Mouse (Mus musculus) liver, embryonic 16.5 days (tissue): ENCODE results near the gene Slc25a38. TPM values are rescaled to one million over a fixed set of nuclear protein-coding genes. Genes with fewer than 3 reads are reported as not detected.

ENCODE experiments used
- ATAC-seq: fragments of 200-750 bp; cut with Nextera tagmentation; 2 replicates; pipeline ENCODE4 v1.8.0; 2017; ENCODE audit warnings: low read depth, mild to moderate bottlenecking, moderate number of reproducible peaks, moderate library complexity
- H3K27ac ChIP-seq: fragments of 300-500 bp; sonication (generic); 2 replicates; pipeline ENCODE4 v1.5.1; 2014; ENCODE audit warnings: mild to moderate bottlenecking, low read length
- H3K27me3 ChIP-seq: fragments of 300-500 bp; sonication (generic); 2 replicates; pipeline ENCODE4 v1.6.1; 2014; ENCODE audit warnings: low read depth, low read length, mixed read lengths; ENCODE audit not compliant: control insufficient read depth, insufficient read depth
- H3K36me3 ChIP-seq: fragments of 300-500 bp; sonication (generic); 2 replicates; pipeline ENCODE4 v1.6.1; 2014; ENCODE audit warnings: mild to moderate bottlenecking; ENCODE audit not compliant: control insufficient read depth, insufficient read depth
- H3K4me1 ChIP-seq: fragments of 300-500 bp; sonication (generic); 2 replicates; pipeline ENCODE4 v1.6.1; 2014; ENCODE audit warnings: low read depth, low read length, mixed read lengths; ENCODE audit not compliant: control insufficient read depth
- H3K4me2 ChIP-seq: fragments of 300-500 bp; sonication (generic); 2 replicates; pipeline ENCODE4 v1.6.1; 2014; ENCODE audit warnings: low read depth, low read length, mixed read lengths
- H3K4me3 ChIP-seq: fragments of 300-500 bp; sonication (generic); 2 replicates; pipeline ENCODE4 v1.5.1; 2014; ENCODE audit warnings: low read depth, mild to moderate bottlenecking, low read length
- H3K9ac ChIP-seq: fragments of 300-500 bp; sonication (generic); 2 replicates; pipeline ENCODE4 v1.6.1; 2014; ENCODE audit warnings: low read depth, low read length
- H3K9me3 ChIP-seq: fragments of 300-500 bp; sonication (generic); replicated peaks from 2 replicates; pipeline ENCODE4 v1.6.1; 2016; ENCODE audit warnings: low read length; ENCODE audit not compliant: control insufficient read depth
- whole genome bisulfite sequencing: fragments of 180-500 bp; shearing (Covaris S2); extraction: QIAGEN DNeasy Blood & Tissue Kit; methylation state at CpG from one replicate; pipeline ENCODE4 v1.1.7; 2014; ENCODE audit not compliant: insufficient replicate concordance; 5-methylcytosine and 5-hydroxymethylcytosine counted together
- polyA plus RNA-seq: library from polyadenylated mRNA; unstranded; fragments of >200 nt; fragmentation: Nextera tagmentation; extraction: Ambion mirVana; gene quantifications from 2 replicates; pipeline ENCODE4 v1.2.1, GENCODE M21; 2015

The Slc25a38 gene
- polyA plus RNA-seq = 113 and 118 TPM in 2 replicates

- Histone ChIP-seq H3K4me3 (peak within 1 kb of the TSS; percentile 82), H3K4me2 (peak within 1 kb of the TSS; percentile 87), H3K4me1 (peaks cover 36% of the 10 kb centered on the region), H3K36me3 (no peaks in the 10 kb centered on the region), H3K27ac (peak within 1 kb of the TSS; percentile 99), H3K27me3 (no peaks in the 10 kb centered on the region), H3K9me3 (no peaks in the 10 kb centered on the region), H3K9ac (peak within 1 kb of the TSS; percentile 90)
- ATAC-seq = peak; percentile 82
- WGBS = under 1% methylated on average over 62 of the region's 62 CpGs
Observed at GRCm38 (mm10) chr9:120110211-120111018, at the start of gene Slc25a38. Slc25a38 (plus strand) TSS chr9:120110374.

DNA sequence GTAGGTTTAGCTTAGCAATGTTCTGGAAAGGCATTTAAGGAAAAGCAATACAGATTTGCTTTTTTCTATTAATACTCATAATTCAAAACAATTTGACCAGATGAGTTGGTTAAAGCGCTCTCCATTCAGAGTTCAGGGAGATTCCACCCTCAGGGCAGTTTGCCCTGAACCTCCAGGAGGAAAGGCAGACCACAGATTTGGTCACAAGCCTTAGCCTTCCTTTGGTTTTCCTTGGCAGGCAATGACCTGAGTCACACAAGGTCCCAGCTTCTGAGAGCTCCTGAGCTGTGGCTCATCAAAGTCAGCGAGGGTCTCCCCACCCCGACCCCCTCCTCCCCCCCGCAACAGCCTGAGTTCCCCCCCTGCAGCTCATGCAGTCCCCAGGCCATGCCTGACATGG is 45.9 kb upstream of the Slc25a38 start:
- Histone ChIP-seq H3K9ac (no peak overlapping the region), H3K36me3 (no peaks in the 10 kb centered on the region), H3K27me3 (no peaks in the 10 kb centered on the region), H3K9me3 (no peaks in the 10 kb centered on the region), H3K4me2 (no peak overlapping the region), H3K4me1 (no peaks in the 10 kb centered on the region), H3K4me3 (no peak overlapping the region), H3K27ac (no peak overlapping the region)
- WGBS = 58% methylated on average over 4 of the region's 4 CpGs
- no peak for ATAC-seq

DNA sequence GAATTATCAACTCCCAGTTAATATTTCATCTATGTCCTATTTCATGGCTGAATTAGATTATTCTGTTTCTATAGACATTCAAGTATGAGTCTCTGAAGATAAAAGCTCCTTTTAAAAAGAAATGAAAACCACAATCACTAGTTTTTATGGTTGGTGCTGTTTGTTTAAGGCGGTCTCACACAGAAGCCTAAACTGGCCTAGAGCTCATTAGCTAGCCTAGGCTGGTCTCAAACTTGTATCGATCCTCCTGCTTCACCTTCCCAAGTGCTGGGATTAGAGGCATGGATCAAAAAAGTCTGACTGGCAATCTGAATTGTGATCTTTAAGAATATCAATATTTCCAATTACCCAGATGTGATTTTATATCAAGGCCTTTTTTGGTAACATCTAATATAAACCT is 42.6 kb upstream of the Slc25a38 start:
- Histone ChIP-seq H3K36me3 (no peaks in the 10 kb centered on the region), H3K4me1 (no peaks in the 10 kb centered on the region), H3K9ac (no peak overlapping the region), H3K27me3 (no peaks in the 10 kb centered on the region), H3K4me2 (no peak overlapping the region), H3K27ac (no peak overlapping the region), H3K9me3 (no peaks in the 10 kb centered on the region), H3K4me3 (no peak overlapping the region)
- ATAC-seq = no peak
- WGBS = 61% methylated on average over 2 of the region's 2 CpGs

DNA sequence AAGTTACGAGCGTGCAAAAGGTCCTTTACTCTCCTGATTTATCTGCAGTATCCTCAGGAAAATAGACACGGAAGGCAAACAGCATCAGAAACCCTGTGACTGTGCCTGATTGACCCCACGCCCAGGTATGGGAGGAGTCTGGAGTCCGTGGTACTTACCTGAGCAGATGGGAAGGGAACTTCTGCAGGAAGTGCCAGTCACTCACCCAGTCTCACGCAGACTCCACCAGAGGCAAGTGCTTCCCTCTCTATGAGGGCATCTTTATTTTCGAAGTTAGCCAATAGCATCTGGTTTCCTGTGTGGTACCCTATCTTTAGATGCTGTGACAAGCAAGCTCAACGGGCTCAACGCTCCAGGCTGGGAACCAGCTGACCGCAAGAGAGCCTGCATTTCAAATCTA is 42.1 kb upstream of the Slc25a38 start:
- peak overlapping the region; percentile 46 for H3K27ac ChIP-seq
- H3K9ac ChIP-seq = no peak overlapping the region
- no peak overlapping the region for H3K4me3 ChIP-seq
- ATAC-seq = no peak; the same call in 1 of the 2 replicates
- WGBS = 17% methylated on average over 10 of the region's 10 CpGs
- no peak overlapping the region for H3K4me2 ChIP-seq
- H3K9me3 ChIP-seq = no peaks in the 10 kb centered on the region
- H3K27me3 ChIP-seq = no peaks in the 10 kb centered on the region
- H3K4me1 ChIP-seq = no peaks in the 10 kb centered on the region; the same call in 1 of the 2 replicates
- no peaks in the 10 kb centered on the region for H3K36me3 ChIP-seq

GRCm38 (mm10) chr9:120069779-120070178 is 40.4 kb upstream of the Slc25a38 start, which contains the start of gene Cx3cr1:
Cx3cr1 (minus strand) TSS chr9:120069879.
- Histone ChIP-seq H3K9me3 (no peaks in the 10 kb centered on the region), H3K4me3 (no peak within 1 kb of the TSS), H3K27me3 (no peaks in the 10 kb centered on the region), H3K4me2 (no peak within 1 kb of the TSS), H3K36me3 (no peaks in the 10 kb centered on the region), H3K4me1 (no peaks in the 10 kb centered on the region; the same call in 1 of the 2 replicates), H3K9ac (no peak within 1 kb of the TSS), H3K27ac (no peak within 1 kb of the TSS; the same call in 1 of the 2 replicates)
- no peak for ATAC-seq
- 59% methylated on average over 11 of the region's 11 CpGs for WGBS

DNA sequence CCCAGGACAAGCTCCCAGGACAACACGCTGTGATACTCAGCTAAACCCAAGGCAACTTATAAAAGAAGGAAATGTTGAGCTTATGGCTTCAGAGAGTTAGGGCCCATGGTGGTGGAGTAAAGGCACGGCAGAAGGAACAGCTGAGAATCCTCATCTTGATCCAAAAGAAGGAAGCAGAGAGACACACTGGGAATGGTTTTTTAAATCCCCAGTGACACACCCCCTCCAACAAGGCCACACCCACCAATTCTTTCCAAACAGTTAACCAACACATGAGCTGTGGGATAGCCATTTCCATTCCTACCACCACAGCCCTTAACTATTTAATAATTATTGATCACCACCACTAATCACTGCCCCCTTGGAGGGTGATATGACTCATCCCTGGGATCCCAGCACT is 38.9 kb upstream of the Slc25a38 start:
- Histone ChIP-seq H3K9ac (no peak overlapping the region), H3K36me3 (no peaks in the 10 kb centered on the region), H3K9me3 (no peaks in the 10 kb centered on the region), H3K4me3 (no peak overlapping the region), H3K27ac (no peak overlapping the region), H3K27me3 (no peaks in the 10 kb centered on the region), H3K4me2 (no peak overlapping the region), H3K4me1 (no peaks in the 10 kb centered on the region; the same call in 1 of the 2 replicates)
- WGBS = 69% methylated on average over 2 of the region's 2 CpGs
- ATAC-seq = no peak

DNA sequence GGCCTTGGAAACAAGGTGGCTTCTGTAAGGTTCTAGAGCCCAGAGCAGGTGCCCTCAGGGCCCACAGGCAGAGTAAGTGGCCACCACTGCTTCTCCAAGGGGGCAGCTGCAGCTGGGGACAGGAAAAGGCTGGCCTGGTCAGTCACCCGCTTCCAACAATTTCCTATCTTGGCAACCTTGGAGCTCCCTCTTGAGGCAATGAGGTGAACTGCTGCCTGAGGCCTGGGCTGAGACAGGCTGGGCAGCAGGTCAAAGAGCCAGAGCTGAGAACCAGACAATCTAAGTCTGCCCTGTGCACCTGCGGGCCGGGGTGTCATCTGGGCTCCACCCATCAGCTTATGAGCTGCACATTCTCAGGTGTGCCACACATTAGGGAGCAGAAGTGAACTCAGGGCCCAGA is 37.0 kb upstream of the Slc25a38 start:
- ATAC-seq = peak; percentile 13; the same call in 1 of the 2 replicates
- WGBS = 4% methylated on average over 3 of the region's 3 CpGs
- H3K36me3 ChIP-seq = no peaks in the 10 kb centered on the region

GRCm38 (mm10) chr9:120074516-120074915 is 35.7 kb upstream of the Slc25a38 start:
- H3K9ac ChIP-seq = no peak overlapping the region
- no peaks in the 10 kb centered on the region for H3K27me3 ChIP-seq
- H3K4me1 ChIP-seq = no peaks in the 10 kb centered on the region; the same call in 1 of the 2 replicates
- 58% methylated on average over 7 of the region's 7 CpGs for WGBS
- ATAC-seq = no peak
- no peaks in the 10 kb centered on the region for H3K36me3 ChIP-seq
- no peaks in the 10 kb centered on the region for H3K9me3 ChIP-seq
- H3K4me2 ChIP-seq = no peak overlapping the region
- no peak overlapping the region for H3K27ac ChIP-seq
- H3K4me3 ChIP-seq = no peak overlapping the region

More for the DNA sequence above, 37.0 kb upstream of the Slc25a38 start:
- Histone ChIP-seq H3K27me3 (no peaks in the 10 kb centered on the region), H3K9ac (no peak overlapping the region), H3K27ac (no peak overlapping the region), H3K4me3 (no peak overlapping the region), H3K4me2 (no peak overlapping the region), H3K4me1 (no peaks in the 10 kb centered on the region; the same call in 1 of the 2 replicates), H3K9me3 (no peaks in the 10 kb centered on the region)

DNA sequence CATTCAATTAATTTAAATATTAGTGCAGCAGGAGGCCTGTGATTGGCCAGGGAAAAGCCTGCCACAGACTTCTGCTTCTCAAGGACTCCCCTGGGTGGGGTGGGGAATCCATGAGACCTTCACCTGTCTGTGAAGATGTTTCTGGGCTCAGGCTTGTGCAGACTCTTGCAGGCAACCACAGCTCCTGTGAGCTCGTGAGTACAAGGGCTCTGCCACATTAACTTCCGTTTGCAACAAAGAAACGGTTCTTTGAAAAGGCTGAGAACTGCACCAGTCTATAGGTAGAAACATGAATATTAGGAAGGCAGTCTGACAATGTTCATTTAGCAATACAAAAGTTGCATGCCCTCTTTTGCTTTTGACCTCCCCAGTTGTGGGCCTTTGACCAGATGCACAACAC is 31.9 kb upstream of the Slc25a38 start:
- no peaks in the 10 kb centered on the region for H3K36me3 ChIP-seq
- no peaks in the 10 kb centered on the region for H3K9me3 ChIP-seq
- H3K4me1 ChIP-seq = no peaks in the 10 kb centered on the region
- ATAC-seq = no peak
- H3K4me3 ChIP-seq = no peak overlapping the region
- H3K4me2 ChIP-seq = no peak overlapping the region
- H3K27ac ChIP-seq = no peak overlapping the region
- H3K9ac ChIP-seq = no peak overlapping the region
- no peaks in the 10 kb centered on the region for H3K27me3 ChIP-seq
- 53% methylated on average over 3 of the region's 3 CpGs for WGBS
